10 mouse cellular contexts compared by ENCODE assay signal in genomic region chr1:179326262-179326964, GRCm38 (mm10).
DNase-seq lines count a peak whose midpoint lies in the region; ATAC-seq lines count a peak whose summit lies in the region.
"Had no signal": no experiment of that assay in that cellular context is flagged by ENCODE, and none has a peak within 500 bp of the region (broad histone marks: within the 10 kb centered on the region; RNA-seq: fewer than 3 reads in every experiment).

No protein-coding gene starts in this region.

- intact Hi-C loops in left cerebral cortex, postnatal 4 days (cut with DNase I) = no loop called here

- no peaks in the 10 kb centered on the region for H3K27me3 ChIP-seq in midbrain, embryonic 11.5 days (ENCODE audit: control insufficient read depth, insufficient read depth, low read length)
- H3K27me3 ChIP-seq in midbrain, embryonic 10.5 days (ENCODE audit: low read depth, poor library complexity, severe bottlenecking) = no peaks in the 10 kb centered on the region
- no peaks in the 10 kb centered on the region for H3K27me3 ChIP-seq in hindbrain, embryonic 13.5 days

- ATAC-seq in midbrain, embryonic 11.5 days (ENCODE audit: low FRiP score) = peak; percentile 74
- peak; percentile 89 for ATAC-seq in hindbrain, embryonic 13.5 days (ENCODE audit: low FRiP score)
- ATAC-seq in CD4-positive, CD25-positive, alpha-beta regulatory T cell, adult 4 months = no peak

- no peak overlapping the region for H3K9ac ChIP-seq in midbrain, embryonic 11.5 days (ENCODE audit: low read length)
- no peak overlapping the region for H3K9ac ChIP-seq in hindbrain, embryonic 13.5 days
- H3K9ac ChIP-seq: lung, embryonic 14.5 days had no signal

- no peaks in the 10 kb centered on the region for H3K36me3 ChIP-seq in midbrain, embryonic 11.5 days (ENCODE audit: control insufficient read depth, insufficient read depth, low read length)
- H3K36me3 ChIP-seq in midbrain, embryonic 10.5 days = no peaks in the 10 kb centered on the region
- no peaks in the 10 kb centered on the region for H3K36me3 ChIP-seq in hindbrain, embryonic 13.5 days

- H3K4me1 ChIP-seq in midbrain, embryonic 11.5 days (ENCODE audit: control insufficient read depth, insufficient read depth, low read length) = peaks cover 5% of the 10 kb centered on the region
- peaks cover 11% of the 10 kb centered on the region for H3K4me1 ChIP-seq in midbrain, embryonic 10.5 days
- peaks cover 39% of the 10 kb centered on the region for H3K4me1 ChIP-seq in hindbrain, embryonic 13.5 days (replicated peaks)

- H3K27ac ChIP-seq in midbrain, embryonic 11.5 days (ENCODE audit: low read depth, low read length) = no peak overlapping the region
- no peak overlapping the region for H3K27ac ChIP-seq in midbrain, embryonic 10.5 days (replicated peaks)
- peak overlapping the region; percentile 87 for H3K27ac ChIP-seq in hindbrain, embryonic 13.5 days

- no peak overlapping the region for H3K4me2 ChIP-seq in midbrain, embryonic 11.5 days
- 0 out of 2 replicates have a peak overlapping the region, but pooled peaks have one; percentile 4 for H3K4me2 ChIP-seq in hindbrain, embryonic 13.5 days
- H3K4me2 ChIP-seq: lung, embryonic 14.5 days had no signal

- 83% methylated on average over 9 of the region's 9 CpGs for WGBS in midbrain, embryonic 11.5 days
- 87% methylated on average over 9 of the region's 9 CpGs for WGBS in midbrain, embryonic 10.5 days
- 62% methylated on average over 9 of the region's 9 CpGs for WGBS in hindbrain, embryonic 13.5 days

- no peak overlapping the region for H3K4me3 ChIP-seq in midbrain, embryonic 11.5 days (ENCODE audit: low read depth, low read length)
- no peak overlapping the region for H3K4me3 ChIP-seq in midbrain, embryonic 10.5 days
- no peak overlapping the region for H3K4me3 ChIP-seq in hindbrain, embryonic 13.5 days

- no peak for DNase-seq in midbrain, embryonic 11.5 days (ENCODE audit: low spot score, missing footprints)
- no peak for DNase-seq in midbrain, embryonic 10.5 days (ENCODE audit: low spot score)
- DNase-seq in left cerebral cortex, postnatal 4 days = peak; percentile 46
- DNase-seq in right cerebral cortex, postnatal 36 days (ENCODE audit: low spot score in 2 of 2) = peak; percentile 8 to 21
- DNase-seq in urinary bladder, postnatal 36 days (ENCODE audit: low spot score in 2 of 2) = no peak
- no peak for DNase-seq in urinary bladder, adult 2 months (ENCODE audit: low spot score)
- DNase-seq: kidney, postnatal 36 days; lung, embryonic 14.5 days had no signal

- H3K9me3 ChIP-seq in midbrain, embryonic 11.5 days (ENCODE audit: control insufficient read depth, low read length) = no peaks in the 10 kb centered on the region
- no peaks in the 10 kb centered on the region for H3K9me3 ChIP-seq in midbrain, embryonic 10.5 days (replicated peaks)
- H3K9me3 ChIP-seq in hindbrain, embryonic 13.5 days = no peaks in the 10 kb centered on the region

Comparison
In these comparisons a context has a peak if more than half of its experiments do, and no peak if none do; other contexts are left out.
1. DNase-seq: peak in left cerebral cortex, postnatal 4 days (single experiment) and right cerebral cortex, postnatal 36 days (2 of 2); none in midbrain, embryonic 11.5 days (single experiment), midbrain, embryonic 10.5 days (single experiment), urinary bladder, postnatal 36 days (0 of 2) and urinary bladder, adult 2 months (single experiment).